Mouse (Mus musculus): ENCODE measurements around the gene Slc25a31. TPM values are rescaled to one million over a fixed set of nuclear protein-coding genes. Genes with fewer than 3 reads are reported as not detected.
A peak's percentile ranks its signal among the peaks of the same experiment; 100 is the strongest.

The Slc25a31 gene
- polyA plus RNA-seq, 1 experiment from 2014 or later, result 0.05 TPM

- no peaks in the 10 kb centered on the region for H3K4me1 ChIP-seq (ENCODE audit: insufficient read depth)
- TF ChIP-seq EP300 (IDR thresholded peaks at IDR 0.05; ENCODE audit: low read depth) (no peak), CTCF (IDR thresholded peaks at IDR 0.05; ENCODE audit: low read depth) (no peak)
- H3K9ac ChIP-seq (replicated peaks), result no peak overlapping the region
- H3K9me3 ChIP-seq (ENCODE audit: low read length), result no peaks in the 10 kb centered on the region
- no peak overlapping the region for H3K27ac ChIP-seq (ENCODE audit: low read depth)
- no peaks in the 10 kb centered on the region for H3K36me3 ChIP-seq (replicated peaks; ENCODE audit: insufficient read depth, low read length)
- ATAC-seq (no peak), DNase-seq (no peak)
- H3K27me3 ChIP-seq (ENCODE audit: insufficient read depth, low read length), result no peaks in the 10 kb centered on the region
- WGBS (ENCODE audit: insufficient replicate concordance), result 75% methylated on average over 1 of the region's 1 CpGs
- H3K4me2 ChIP-seq (ENCODE audit: low read depth, low read length), result no peak overlapping the region
- H3K4me3 ChIP-seq (ENCODE audit: low read depth, low read length), result no peak overlapping the region
These were observed 35.1 kb upstream of the Slc25a31 start for GRCm38 (mm10) chr3:40673515-40673914.

GRCm38 (mm10) chr3:40674873-40675405, 33.7 kb upstream of the Slc25a31 start:
- H3K9me3 ChIP-seq (ENCODE audit: low read length), result no peaks in the 10 kb centered on the region
- WGBS (ENCODE audit: insufficient replicate concordance), result 67% methylated on average over 8 of the region's 8 CpGs
- H3K27ac ChIP-seq (ENCODE audit: low read depth), result no peak overlapping the region
- H3K9ac ChIP-seq (replicated peaks), result no peak overlapping the region
- no peak for ATAC-seq
- no peak overlapping the region for H3K4me2 ChIP-seq (ENCODE audit: low read depth, low read length)
- H3K36me3 ChIP-seq (replicated peaks; ENCODE audit: insufficient read depth, low read length), result no peaks in the 10 kb centered on the region
- TF ChIP-seq EP300 (IDR thresholded peaks at IDR 0.05; ENCODE audit: low read depth), result no peak
- TF ChIP-seq CTCF (IDR thresholded peaks at IDR 0.05; ENCODE audit: low read depth), result no peak
- H3K27me3 ChIP-seq (ENCODE audit: insufficient read depth, low read length), result no peaks in the 10 kb centered on the region
- no peak for DNase-seq
- no peak overlapping the region for H3K4me3 ChIP-seq (ENCODE audit: low read depth, low read length)
- no peaks in the 10 kb centered on the region for H3K4me1 ChIP-seq (ENCODE audit: insufficient read depth)

GRCm38 (mm10) chr3:40678856-40679255, 29.8 kb upstream of the Slc25a31 start:
- no peaks in the 10 kb centered on the region for H3K36me3 ChIP-seq (replicated peaks; ENCODE audit: insufficient read depth, low read length)
- no peak for DNase-seq
- no peak overlapping the region for H3K4me3 ChIP-seq (ENCODE audit: low read depth, low read length)
- H3K4me1 ChIP-seq (ENCODE audit: insufficient read depth), result no peaks in the 10 kb centered on the region
- no peak for TF ChIP-seq EP300 (IDR thresholded peaks at IDR 0.05; ENCODE audit: low read depth)
- no peak for TF ChIP-seq CTCF (IDR thresholded peaks at IDR 0.05; ENCODE audit: low read depth)
- H3K27ac ChIP-seq (ENCODE audit: low read depth), result no peak overlapping the region
- no peaks in the 10 kb centered on the region for H3K27me3 ChIP-seq (ENCODE audit: insufficient read depth, low read length)
- no peak overlapping the region for H3K4me2 ChIP-seq (ENCODE audit: low read depth, low read length)
- no peaks in the 10 kb centered on the region for H3K9me3 ChIP-seq (ENCODE audit: low read length)
- ATAC-seq, result no peak
- no peak overlapping the region for H3K9ac ChIP-seq (replicated peaks)
- 83% methylated on average over 1 of the region's 1 CpGs for WGBS (ENCODE audit: insufficient replicate concordance)

- WGBS (ENCODE audit: insufficient replicate concordance), result 72% methylated on average over 11 of the region's 11 CpGs
- DNase-seq, result no peak
- no peak for ATAC-seq
- no peak for TF ChIP-seq CTCF (IDR thresholded peaks at IDR 0.05; ENCODE audit: low read depth)
- no peak for TF ChIP-seq EP300 (IDR thresholded peaks at IDR 0.05; ENCODE audit: low read depth)
- H3K36me3 ChIP-seq (replicated peaks; ENCODE audit: insufficient read depth, low read length), result no peaks in the 10 kb centered on the region
- H3K27ac ChIP-seq (ENCODE audit: low read depth), result no peak overlapping the region
- 0 out of 2 replicates have a peak, but pooled peaks cover 3% of the 10 kb centered on the region for H3K4me1 ChIP-seq (ENCODE audit: insufficient read depth)
- H3K4me2 ChIP-seq (ENCODE audit: low read depth, low read length), result no peak overlapping the region
- H3K4me3 ChIP-seq (ENCODE audit: low read depth, low read length), result no peak overlapping the region
- no peaks in the 10 kb centered on the region for H3K9me3 ChIP-seq (ENCODE audit: low read length)
- no peaks in the 10 kb centered on the region for H3K27me3 ChIP-seq (ENCODE audit: insufficient read depth, low read length)
- no peak overlapping the region for H3K9ac ChIP-seq (replicated peaks)
These were observed 26.3 kb upstream of the Slc25a31 start for GRCm38 (mm10) chr3:40682404-40682803.

GRCm38 (mm10) chr3:40683171-40683570, 25.5 kb upstream of the Slc25a31 start:
- Histone ChIP-seq H3K9me3 (ENCODE audit: low read length) (no peaks in the 10 kb centered on the region), H3K36me3 (replicated peaks; ENCODE audit: insufficient read depth, low read length) (no peaks in the 10 kb centered on the region), H3K27ac (ENCODE audit: low read depth) (no peak overlapping the region), H3K27me3 (ENCODE audit: insufficient read depth, low read length) (no peaks in the 10 kb centered on the region), H3K9ac (replicated peaks) (no peak overlapping the region), H3K4me1 (ENCODE audit: insufficient read depth) (0 out of 2 replicates have a peak, but pooled peaks cover 3% of the 10 kb centered on the region), H3K4me2 (ENCODE audit: low read depth, low read length) (no peak overlapping the region), H3K4me3 (ENCODE audit: low read depth, low read length) (no peak overlapping the region)
- ATAC-seq (0 out of 2 replicates have a peak, but pooled peaks have one; percentile 21), DNase-seq (no peak)
- WGBS (ENCODE audit: insufficient replicate concordance), result 84% methylated on average over 18 of the region's 18 CpGs
- no peak for TF ChIP-seq EP300 (IDR thresholded peaks at IDR 0.05; ENCODE audit: low read depth)
- no peak for TF ChIP-seq CTCF (IDR thresholded peaks at IDR 0.05; ENCODE audit: low read depth)

GRCm38 (mm10) chr3:40685855-40686515, 22.7 kb upstream of the Slc25a31 start:
- TF ChIP-seq EP300 (IDR thresholded peaks at IDR 0.05; ENCODE audit: low read depth) (no peak), CTCF (IDR thresholded peaks at IDR 0.05; ENCODE audit: low read depth) (no peak)
- no peak for ATAC-seq
- whole genome bisulfite sequencing (ENCODE audit: insufficient replicate concordance), result 51% methylated on average over 3 of the region's 3 CpGs

More at GRCm38 (mm10) chr3:40685855-40686515, 22.7 kb upstream of the Slc25a31 start:
- no peak for DNase-seq
- Histone ChIP-seq H3K27me3 (ENCODE audit: insufficient read depth, low read length) (no peaks in the 10 kb centered on the region), H3K27ac (ENCODE audit: low read depth) (no peak overlapping the region), H3K4me1 (ENCODE audit: insufficient read depth) (0 out of 2 replicates have a peak, but pooled peaks cover 3% of the 10 kb centered on the region), H3K9me3 (ENCODE audit: low read length) (no peaks in the 10 kb centered on the region), H3K9ac (replicated peaks) (no peak overlapping the region), H3K4me3 (ENCODE audit: low read depth, low read length) (no peak overlapping the region), H3K4me2 (ENCODE audit: low read depth, low read length) (no peak overlapping the region), H3K36me3 (replicated peaks; ENCODE audit: insufficient read depth, low read length) (no peaks in the 10 kb centered on the region)

All from liver, postnatal 0 days (tissue).